Mouse (Mus musculus): ENCODE measurements around the gene Mcm7.

- TF ChIP-seq CTCF (IDR thresholded peaks at IDR 0.05; ENCODE audit: control insufficient read depth, insufficient read depth, insufficient read length) (no peak), CEBPB (IDR thresholded peaks at IDR 0.05; ENCODE audit: low read depth) (no peak)
Observed at GRCm38 (mm10) chr5:138171695-138172491, at the start of gene Mcm7, which contains the start of gene Ap4m1.
